Mouse (Mus musculus) urinary bladder, postnatal 14 days (tissue): ENCODE measurements around the gene CT030661.1.
A peak's percentile ranks its signal among the peaks of the same experiment; 100 is the strongest.
"Not testable (repeated sequence)": the region's sequence is repeated elsewhere in the genome, so short reads cannot be mapped to it uniquely, and the experiment has no call there.

Experiments used
- DNase-seq: peaks from one replicate; pipeline ENCODE4 v3.0.0; 2021; ENCODE audit warnings: low spot score

The CT030661.1 gene

DNA sequence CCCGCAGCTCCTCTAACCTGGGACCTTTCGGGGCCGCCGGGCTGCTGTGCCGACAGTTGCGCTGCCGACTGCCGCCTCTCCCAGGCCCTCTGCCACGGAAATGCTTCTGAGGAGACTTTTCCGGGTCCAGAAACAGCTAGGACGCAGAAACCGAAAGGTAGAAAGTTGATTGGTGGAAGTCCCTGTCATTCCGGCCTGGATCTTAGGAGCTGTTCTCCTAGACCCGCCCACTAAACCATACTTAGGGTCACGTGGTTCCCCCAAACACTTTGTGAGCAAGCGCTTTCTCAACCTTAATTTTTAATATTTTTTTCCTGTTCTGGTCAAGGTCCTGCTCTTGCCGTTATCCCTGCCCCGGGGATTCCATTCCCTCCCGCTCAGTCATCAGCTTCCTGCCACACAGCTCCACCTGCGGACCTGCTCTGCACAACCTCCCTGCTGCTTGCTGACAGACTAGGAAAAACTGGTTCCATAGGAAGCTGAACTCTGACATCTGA, at the start of gene CT030661.1:
Gene CT030661.1, minus strand, starts transcription at position 108 of the 497 bp plus-strand sequence.
- DNase-seq: peak; percentile 94

DNA sequence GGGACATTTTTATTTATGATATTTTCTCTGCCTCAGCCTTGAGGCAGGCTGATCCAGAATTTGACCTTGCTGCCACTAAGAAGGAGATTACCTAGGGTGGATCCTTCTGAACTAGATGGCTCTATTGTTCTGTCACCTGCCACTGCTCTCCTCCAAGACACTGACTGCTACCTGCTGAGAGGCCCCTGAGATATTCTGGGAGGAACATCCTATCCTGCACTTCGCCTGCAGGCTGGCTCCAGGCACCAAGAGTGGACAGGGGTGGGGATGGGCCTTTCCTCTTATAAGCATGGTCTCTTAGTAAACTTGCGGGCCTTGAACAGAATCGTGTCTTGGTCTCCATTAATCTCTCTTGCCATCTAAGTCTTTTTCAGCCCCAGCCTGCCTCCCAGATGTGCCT, 49.3 kb upstream of the CT030661.1 start:
- no peak for DNase-seq

DNA sequence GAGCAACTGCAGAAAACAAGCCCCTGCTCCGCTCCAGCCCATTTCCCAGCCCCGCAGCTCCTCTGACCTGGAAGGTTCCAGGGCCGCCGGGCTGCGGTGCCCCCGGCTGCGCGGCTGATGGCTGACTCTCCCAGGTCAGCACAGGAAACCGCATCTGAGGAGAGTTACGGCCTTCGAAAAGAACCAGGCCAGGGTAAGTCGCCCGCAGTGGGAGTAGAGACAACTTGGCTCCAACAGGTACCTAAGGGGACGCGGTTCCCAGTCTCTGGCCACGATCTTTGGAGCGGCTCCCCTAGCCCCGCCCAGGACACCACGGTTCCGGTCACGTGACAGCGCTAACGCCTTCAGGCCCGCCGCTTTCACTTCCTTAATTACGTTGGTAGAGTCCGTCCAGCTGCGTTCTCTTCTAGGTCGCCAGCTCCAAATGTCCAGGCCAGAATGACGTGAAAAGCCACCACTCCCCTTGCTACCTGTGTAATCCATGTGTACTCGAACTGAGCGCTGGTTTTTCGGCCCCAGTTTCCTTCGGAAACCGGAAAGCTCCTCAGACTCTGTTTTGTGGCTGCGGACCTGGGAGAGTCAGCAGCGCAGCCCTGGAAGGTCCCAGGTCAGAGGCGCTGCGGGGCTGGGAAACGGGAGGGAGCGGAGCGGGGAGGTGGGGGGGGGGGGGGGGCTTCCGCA, 46.6 kb upstream of the CT030661.1 start, which contains the start of the genes Zfp944 and Zfp758:
Gene Zfp944, minus strand, starts transcription at position 300 of the 681 bp plus-strand sequence.
Gene Zfp758, plus strand, starts transcription at position 353 of the 681 bp plus-strand sequence.
- DNase-seq: peak; percentile 34

DNA sequence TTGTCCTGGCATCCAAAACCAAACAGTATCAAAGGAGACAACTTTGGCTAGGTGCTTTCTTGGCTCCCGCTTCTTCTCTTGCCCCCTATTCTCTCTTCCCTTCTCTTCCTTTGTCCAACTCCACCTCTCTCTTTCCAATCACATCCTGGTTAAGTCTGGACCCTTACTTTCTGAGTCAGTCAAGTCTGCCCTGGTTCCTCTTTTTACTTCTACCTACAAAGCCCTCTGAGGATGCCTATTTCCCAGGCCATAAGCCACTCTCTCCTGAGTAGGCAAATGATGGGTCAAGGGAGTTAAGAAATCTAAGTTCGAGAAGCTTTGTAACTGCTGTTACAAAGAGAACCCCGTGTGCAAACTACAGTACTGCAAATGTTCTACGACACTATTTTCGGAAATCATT, 45.9 kb upstream of the CT030661.1 start:
- no peak for DNase-seq

DNA sequence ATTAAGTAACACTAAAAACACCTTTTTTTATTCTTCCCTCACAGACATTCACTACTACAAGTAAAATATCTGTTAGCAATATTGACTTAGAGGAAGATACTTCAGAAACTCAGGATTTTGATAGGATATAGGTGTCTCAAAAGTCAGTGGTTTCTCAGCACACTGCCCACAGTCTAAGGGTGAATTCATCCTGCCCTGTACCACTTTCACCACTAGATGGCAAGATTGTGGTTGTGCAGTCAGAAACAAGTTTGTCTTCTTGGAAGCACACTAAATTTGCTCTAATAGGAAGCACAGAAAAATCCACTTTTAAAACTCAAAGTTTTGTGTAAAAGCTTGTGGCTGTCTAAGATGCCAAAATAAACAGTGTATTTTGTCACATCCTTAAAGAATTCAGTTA, 38.2 kb upstream of the CT030661.1 start:
- peak; percentile 35 for DNase-seq

DNA sequence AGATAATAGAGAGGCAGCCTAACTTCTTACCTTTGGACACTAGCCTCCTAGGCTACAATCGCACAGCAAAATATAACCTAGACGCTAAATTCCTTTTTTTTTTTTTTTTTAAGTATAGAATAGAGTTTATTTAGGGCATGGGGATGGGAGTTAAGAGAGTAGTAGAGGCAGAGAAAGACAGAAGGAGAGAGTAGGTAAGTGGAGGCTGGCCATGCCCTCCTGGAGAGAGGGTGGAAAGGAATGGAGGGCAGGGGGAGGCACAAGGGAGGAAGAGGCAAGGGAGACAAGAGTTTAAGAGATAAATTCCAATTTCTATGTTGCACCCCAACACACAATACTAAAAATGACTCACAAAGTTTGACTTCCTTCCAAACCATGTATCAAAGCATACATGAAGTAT, 610 bp upstream of the CT030661.1 start:
- DNase-seq: not testable (repeated sequence)

DNA sequence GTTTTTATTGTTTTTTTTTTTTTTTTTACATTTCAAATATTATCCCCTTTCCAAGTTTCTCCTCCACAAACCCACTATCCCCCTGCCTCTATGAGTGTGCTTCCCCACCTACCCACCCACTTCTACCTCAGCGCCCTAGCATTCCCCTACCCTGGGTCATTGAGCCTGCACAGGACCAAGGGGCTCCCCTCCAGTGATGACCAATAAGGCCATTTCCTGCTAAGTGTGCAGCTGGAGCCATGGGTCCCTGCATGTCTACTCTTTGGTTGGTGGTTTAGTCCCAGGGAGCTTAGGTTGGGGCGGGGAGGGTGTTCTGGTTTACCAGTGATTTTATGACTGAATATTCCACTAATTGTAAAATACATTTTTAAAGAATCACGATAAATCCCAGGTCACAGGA, 418 bp downstream of the CT030661.1 start:
- not testable (repeated sequence) for DNase-seq
